Mouse (Mus musculus) adrenal gland, adult 2 months (tissue): Measurements from ENCODE around the gene Gsg1. TPM values are rescaled to one million over a fixed set of nuclear protein-coding genes. Genes with fewer than 3 reads are reported as not detected.

Experiments
- DNase-seq: peaks from one replicate; pipeline ENCODE4 v3.0.0; 2021
- polyA plus RNA-seq: library from polyadenylated mRNA; depleted of rRNA; stranded (reverse); fragments of >200 nt; gene quantifications from 2 replicates; pipeline ENCODE4 v1.2.3, GENCODE M21; 2012; rRNA removed
- total RNA-seq, 2 experiments: library from RNA; stranded (reverse); gene quantifications; 2 replicates each; pipeline ENCODE4 v1.2.3; 2021

The Gsg1 gene
- total and polyA plus RNA-seq, 3 experiments, result 0.18 TPM; not detected in 2

DNA sequence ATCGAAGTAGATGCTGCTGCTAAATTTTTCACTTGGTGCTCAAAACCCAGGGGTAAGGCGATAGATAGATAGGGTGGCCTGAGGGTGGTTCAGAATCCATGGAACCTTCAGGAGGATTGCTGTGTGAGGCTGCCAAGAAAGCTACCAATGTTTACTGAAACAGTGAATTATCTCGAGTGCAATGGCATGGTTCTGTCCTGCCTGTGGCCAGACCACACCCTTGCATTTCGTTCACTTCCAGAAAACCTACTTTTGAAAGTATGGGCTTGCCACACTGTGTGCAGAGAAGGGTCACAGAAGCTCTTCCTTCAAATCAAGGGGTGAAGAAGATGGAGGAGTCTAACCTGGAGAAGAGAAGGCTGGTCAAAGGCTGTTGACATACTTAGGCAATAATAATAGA is 48.3 kb downstream of the Gsg1 start:
- DNase-seq, result no peak

DNA sequence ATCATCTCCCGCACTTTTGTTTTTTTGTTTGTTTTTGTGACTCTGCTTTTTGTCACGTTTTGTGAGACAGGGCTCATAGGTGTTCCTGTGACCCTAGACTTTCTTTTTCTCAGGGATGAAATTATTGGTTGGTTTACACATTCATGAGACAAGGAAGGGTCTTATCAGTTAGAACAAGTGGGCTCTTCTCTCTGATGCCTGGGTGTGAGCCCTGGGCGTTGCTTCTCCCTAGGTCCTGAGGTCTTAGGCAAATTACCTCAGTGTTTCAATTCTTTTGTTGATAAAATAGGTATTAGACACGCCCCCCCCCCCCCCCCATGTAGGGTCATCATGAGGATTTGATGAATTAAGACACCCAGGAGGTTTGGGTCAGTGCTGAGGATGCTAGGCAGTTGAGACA is 49.3 kb downstream of the Gsg1 start:
- DNase-seq, result no peak

DNA sequence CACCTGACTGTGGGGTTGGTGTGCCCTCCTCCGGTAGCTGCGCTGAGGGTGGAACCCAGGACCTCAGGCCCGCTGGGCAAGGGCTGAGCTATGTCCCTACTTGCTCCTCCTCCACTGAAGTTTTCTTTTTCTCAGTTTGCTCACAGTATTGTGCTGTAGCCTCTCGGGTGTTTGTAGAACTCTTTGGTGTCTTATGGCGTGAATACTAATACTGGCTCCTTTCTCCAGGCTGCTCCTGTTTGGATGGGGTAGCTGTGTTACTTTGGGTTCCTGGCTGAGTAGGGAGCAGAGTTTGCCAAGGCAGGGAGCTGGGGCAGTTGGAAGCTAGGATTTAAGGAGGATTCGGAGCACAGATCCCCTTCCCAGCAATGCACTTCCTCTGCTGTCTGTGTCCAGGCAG is 50.4 kb downstream of the Gsg1 start:
- DNase-seq, result no peak

DNA sequence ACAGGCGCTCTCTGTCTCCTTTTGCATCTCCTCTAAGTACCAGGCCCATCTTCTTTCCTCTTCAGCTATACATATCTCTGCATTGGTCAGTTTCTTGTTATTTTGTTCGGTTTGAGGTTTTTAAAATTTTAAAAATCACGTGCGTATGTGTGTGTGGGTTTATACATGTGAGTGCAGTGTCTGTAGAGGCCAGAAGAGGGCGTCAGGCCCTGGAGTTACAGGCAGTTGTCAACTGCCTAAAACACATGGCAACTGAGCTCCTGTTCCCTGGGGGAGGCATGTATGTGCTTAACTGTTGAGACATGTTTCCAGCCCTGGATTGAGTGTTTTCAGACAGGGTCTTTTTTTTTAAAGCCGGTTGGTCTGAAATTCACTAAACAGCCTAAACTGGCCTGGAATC is 51.5 kb downstream of the Gsg1 start:
- DNase-seq, result no peak

DNA sequence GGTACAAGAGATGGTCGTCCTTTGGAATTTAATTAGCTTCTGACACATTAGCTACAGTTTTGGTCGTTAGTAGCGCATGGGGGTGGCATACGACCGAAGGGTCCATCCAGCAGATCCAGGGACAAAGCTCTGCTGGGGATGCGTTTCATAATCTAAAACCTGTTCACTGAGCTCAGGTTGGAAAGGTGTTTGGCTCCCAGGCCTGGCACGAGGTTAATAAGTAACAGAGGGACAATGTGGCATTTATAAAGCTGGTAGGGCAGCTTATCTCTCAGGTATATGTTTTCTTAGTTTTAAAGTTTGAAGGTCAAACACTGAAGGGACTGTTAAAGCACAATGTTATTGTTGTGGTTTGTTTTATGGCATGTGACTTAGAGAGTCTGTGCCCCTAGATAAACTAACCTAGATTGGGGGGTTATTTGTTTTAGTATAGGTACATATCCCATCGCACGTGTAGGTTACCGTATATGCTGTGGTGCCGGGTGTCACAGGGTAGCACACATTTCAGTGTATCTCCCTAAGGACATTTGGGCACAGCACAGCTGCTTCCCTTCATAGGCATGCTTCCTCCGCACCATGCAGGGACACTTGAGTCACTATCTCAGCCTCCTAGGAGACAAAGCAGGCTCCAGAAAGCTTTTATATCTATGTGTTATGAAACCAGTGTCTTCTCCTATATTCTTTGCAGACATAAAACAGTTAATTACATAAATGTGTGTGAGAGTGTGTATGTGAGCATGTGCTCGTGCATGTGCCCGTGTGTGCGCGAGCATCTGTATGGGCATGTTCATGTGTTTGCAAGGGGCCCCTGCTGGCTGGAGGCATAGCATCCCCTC is 53.8 kb downstream of the Gsg1 start:
- no peak for DNase-seq

DNA sequence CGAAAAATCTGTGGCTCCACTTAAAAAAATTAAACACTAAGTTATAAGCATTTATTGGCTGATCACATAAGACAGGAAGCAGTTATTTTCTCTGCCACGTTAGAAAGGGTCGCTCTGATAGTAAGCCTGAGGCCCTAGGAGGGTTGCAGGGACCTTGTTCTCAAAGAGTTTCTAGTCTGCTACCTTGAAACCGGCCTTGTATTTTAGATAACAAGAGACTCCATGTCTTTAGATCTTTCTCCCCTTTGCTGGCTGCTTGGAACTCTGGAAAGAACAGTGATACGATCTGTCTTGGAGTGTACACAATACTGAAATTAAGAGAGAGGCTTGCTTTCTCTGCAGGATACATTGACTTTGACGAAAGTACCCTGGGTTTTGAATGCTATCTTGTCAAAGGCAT is 55.4 kb downstream of the Gsg1 start:
- no peak for DNase-seq

DNA sequence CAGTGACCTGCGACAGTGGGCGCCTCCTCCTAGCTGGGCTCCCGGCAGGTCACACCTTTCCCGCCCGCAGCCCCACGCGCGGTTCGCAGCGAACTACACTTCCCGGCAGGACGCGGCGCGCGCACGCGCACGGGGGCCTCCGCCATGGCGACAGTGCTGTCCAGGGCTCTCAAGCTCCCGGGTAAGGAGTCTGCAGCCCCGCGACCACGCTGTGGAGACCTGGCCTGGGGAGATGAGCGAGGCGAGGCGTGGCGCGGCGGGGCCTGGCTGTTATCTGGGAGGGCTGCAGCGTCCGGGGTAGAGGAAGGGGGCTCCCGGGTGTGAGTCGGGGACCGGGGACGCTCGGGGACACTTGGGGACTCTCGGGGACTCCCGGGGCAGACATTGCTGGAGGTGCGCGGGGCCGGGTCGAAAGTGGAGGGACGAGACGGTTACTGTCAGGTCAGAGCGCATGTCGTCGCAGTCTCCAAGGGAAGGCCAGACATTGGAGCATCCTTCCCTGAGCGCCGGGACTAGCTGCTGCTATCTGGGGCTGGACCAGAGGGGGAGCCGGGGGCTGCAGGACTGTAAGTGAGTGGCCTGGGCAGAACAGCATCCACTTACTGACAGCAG is 56.1 kb downstream of the Gsg1 start, which contains the start of the genes Fam234b and Hebp1:
TSS of gene Fam234b (plus strand) at position 57 of the 612 bp plus-strand sequence.
TSS of gene Hebp1 (minus strand) at position 102 of the 612 bp plus-strand sequence.
- peak; percentile 92 for DNase-seq

DNA sequence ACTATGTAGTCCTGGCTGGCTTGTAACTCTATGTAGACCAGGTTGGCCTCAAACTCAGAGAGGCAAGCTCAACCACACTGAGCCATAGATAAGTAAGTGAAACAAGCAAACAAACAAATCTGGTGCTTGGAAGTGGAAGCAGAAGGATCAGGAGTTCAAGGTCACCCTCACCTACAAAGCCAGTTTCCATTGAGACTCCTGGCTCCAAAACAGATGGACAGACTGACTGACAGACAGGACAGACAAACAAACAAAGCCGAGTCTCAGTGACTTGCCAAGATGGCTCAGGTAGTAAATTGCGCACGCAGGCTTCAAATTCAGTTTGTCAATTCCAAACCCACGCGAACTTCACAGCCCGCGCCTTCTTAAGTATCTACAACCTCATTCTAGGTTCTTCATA is 56.7 kb downstream of the Gsg1 start:
- DNase-seq, result no peak

DNA sequence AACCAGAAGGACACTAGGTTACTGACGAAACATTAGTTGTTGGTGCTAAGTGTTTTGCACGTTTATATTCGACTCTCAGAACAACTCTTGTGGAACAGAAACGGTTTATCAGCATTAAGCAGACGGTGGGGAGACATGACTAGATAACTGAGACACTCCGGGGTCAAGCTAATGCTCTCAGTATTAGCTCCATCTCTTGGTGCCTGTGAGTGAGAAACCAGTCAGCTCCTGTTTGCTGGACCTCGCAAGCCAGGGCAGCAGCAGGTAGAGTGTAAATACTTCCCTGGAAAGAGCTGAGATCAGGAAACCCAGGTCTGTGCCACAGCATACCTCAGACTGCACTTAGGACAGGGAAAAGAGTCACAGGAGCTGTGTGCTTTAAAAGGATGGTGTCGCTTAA is 57.4 kb downstream of the Gsg1 start:
- DNase-seq, result no peak

DNA sequence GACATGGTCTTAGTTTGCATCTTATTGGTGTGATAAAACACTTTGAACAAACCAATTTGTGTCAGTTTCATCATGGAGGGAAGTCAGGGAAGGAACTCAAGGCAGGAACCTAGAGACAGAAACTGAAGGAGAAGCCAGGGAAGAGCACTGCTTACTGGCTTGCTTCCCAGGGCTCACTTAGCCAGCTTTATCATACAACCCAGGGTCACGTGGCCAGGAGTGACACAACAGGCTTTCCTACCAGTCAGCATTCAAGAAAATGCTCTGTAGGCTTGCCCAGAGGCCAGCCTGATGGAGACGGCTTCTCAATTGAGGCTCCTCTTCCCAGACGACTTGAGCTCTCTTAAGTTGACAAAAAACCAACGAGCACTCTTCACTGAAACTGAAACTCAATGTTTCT is 59.2 kb downstream of the Gsg1 start:
- DNase-seq, result no peak

DNA sequence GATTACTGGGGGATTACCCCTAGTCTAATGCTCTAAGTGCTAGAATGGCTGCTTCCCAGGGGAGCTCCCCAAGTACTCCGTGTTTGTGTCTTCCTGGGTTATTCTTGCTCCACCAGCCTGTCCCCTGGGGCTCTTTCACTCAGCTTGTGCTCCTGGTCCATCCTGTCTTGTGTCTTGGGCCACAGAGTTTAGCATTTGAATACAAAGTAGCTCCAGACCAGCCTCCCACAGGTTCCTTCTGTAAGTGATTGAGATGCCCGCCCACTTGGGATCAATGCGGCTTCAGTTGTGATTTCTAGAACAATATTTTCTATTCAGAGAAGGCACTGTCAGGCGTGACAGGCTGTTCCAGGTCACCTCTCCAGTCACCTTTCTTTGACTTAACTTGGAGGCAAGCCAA is 60.4 kb downstream of the Gsg1 start:
- no peak for DNase-seq

DNA sequence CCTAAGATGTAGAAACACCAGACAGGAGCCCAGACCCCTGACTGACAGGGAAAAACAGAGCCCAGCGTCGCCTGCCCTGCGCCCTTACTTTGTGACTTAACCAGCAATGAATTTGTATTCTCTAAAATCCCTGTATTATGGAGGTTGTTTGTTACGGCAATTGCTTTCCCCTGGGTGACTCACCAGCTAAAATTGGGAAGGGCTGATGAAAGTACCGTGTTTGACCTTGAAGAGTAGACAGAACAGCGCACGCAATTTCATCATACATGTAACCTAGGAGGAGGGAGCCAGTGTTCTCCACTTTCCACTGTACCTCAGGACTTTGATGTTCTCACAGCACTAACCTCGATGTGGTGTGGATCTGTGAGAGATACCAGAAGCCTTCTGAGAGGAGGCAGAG is 61.2 kb downstream of the Gsg1 start:
- peak; percentile 78 for DNase-seq

DNA sequence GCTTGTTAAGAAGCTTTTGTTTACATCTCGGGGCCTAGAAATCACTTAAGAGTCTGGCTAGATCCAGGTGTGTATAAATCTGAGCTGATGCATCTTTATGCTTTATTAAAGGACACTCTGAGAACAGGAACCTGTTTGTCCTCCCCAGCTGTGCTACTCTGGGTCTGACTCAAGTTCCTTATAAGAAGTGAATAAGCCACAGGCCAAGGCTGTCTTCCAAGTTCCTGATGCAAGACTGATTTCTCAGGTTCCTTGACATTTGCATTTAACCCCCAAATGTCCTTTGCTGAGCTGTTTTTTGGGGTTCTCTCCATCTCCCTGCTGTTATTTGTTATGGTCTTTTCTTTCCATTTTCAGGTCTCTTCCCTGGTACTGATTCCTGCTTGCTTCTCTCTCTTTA is 62.2 kb downstream of the Gsg1 start:
- no peak for DNase-seq

DNA sequence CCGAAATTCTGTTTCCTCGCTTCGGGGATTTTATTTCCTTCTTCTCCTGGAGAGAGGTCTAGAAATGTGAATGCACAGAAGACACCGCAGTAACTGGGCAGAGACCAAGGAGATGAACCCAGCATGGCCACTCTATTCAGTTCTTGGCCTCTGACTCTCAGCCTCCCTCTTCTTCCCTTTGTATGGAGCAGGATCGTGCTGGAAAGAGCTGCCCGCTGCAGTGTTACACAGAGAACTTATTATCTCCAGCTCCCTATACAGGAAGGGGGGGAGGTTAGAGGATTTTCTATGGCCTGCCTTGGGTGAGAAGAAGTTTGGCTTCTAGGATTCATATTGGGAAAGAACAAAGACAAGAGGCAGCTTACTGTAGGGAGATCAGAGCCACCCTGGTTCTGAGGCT is 64.0 kb downstream of the Gsg1 start:
- DNase-seq, result no peak

DNA sequence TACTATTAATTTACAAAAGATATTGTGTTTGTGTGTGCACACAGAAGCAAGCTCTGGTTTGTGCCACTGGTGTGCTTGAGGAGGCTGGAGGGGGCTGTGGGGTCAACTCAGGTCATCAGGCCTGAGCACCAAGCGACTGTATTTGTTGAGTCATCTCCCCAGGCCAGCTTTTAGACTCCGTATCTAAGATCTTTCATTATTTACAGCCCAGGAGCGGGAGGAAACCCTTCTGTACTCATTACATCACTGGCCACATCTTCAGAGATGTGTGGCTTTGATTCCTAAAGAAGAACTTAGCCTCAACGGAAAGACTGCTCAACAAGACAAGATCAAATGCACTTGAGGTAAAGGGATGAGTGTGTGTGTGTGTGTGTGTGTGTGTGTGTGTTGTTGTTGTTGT is 65.5 kb downstream of the Gsg1 start:
- DNase-seq, result no peak

Other genes with a start within 250 kb of the Gsg1 start
- gene Ddx47, start 242.7 kb downstream of the Gsg1 start, total RNA-seq, result 10 to 100 TPM; 57.9 to 61.4 TPM
- 21.7 and 23.0 TPM in 2 replicates for gene Ddx47, start 242.7 kb downstream of the Gsg1 start, polyA plus RNA-seq
- 1 to 10 TPM in 1 of 2 experiments, under 1 TPM in 1; 0.55 to 1.0 TPM for gene Gprc5a, start 188.7 kb downstream of the Gsg1 start, total RNA-seq
- gene Gprc5a, start 188.7 kb downstream of the Gsg1 start, polyA plus RNA-seq, result 0.18 and 0.27 TPM in 2 replicates
- gene Gprc5d, start 136.1 kb downstream of the Gsg1 start, total RNA-seq, result not detected
- gene Gprc5d, start 136.1 kb downstream of the Gsg1 start, polyA plus RNA-seq, result not detected in 2 replicates
- gene Fam234b, start 56.4 kb downstream of the Gsg1 start, total RNA-seq, result 10 to 100 TPM; 13.8 to 31.3 TPM
- gene Fam234b, start 56.4 kb downstream of the Gsg1 start, polyA plus RNA-seq, result 14.0 and 21.0 TPM in 2 replicates
- 10 to 100 TPM; 18.0 to 27.6 TPM for gene Hebp1, start 56.3 kb downstream of the Gsg1 start, total RNA-seq
- 9.5 and 13.4 TPM in 2 replicates for gene Hebp1, start 56.3 kb downstream of the Gsg1 start, polyA plus RNA-seq
- gene Pbp2, start 56.1 kb upstream of the Gsg1 start, total RNA-seq, result not detected
- not detected in 2 replicates for gene Pbp2, start 56.1 kb upstream of the Gsg1 start, polyA plus RNA-seq
- gene Emp1, start 108.2 kb upstream of the Gsg1 start, total RNA-seq, result 10 to 100 TPM; 24.5 to 42.8 TPM
- gene Emp1, start 108.2 kb upstream of the Gsg1 start, polyA plus RNA-seq, result 22.8 and 25.8 TPM in 2 replicates